Mouse (Mus musculus): Measurements from ENCODE around the gene Dusp16. TPM values are rescaled to one million over a fixed set of nuclear protein-coding genes. Genes with fewer than 3 reads are reported as not detected.

The Dusp16 gene
- total RNA-seq, 1 experiment = 10.3 TPM

DNA sequence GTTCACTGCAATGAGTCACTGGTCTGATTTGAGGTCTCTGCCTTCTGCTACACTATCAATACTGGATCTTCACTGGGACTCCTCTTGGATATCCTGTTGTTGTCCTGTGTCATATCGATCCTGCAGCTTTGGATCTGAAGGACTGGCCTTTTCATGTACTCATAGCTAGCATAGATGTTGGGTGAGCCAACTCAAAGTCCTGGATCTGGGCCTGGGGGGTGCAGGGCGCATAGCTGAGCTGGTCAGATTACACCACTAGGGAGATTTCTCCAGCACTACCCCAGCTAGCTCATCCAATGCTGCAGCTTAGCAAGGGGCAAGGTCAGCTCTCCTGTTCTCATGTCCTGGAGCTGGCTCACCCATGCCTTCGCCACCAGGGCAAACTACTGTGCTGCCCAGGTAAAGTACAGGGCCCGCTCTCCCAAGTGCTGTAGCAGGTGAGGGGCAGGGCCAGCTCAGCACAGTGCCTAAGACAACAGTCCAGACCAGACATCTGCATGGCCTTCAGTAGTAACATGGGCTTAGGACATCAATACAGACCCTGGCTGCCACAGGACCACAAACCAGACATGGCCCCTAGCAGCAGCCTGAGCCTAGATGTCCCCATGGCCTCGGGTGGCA lies 27.9 kb downstream of the Dusp16 start:
- H3K4me1 ChIP-seq (ENCODE audit: control insufficient read depth in 2 of 2, insufficient read depth in 2 of 2, low read length in 2 of 2, poor library complexity in 1 of 2) = peaks cover 3% of the 10 kb centered on the region in 2 experiments; a peak in 1 of 4 replicates
- no peaks in the 10 kb centered on the region for H3K36me3 ChIP-seq (ENCODE audit: control insufficient read depth, insufficient read depth, low read length, poor library complexity, severe bottlenecking)
- in situ Hi-C loops (cut with MboI; ENCODE audit: low sequenced_read_pairs in 2 of 2, unreplicated experiment in 2 of 2) = no loop called here
- no peak for TF ChIP-seq MAFK (IDR thresholded peaks at IDR 0.05; ENCODE audit: insufficient read depth, low read depth, low read length)
- no peak overlapping the region for H3K4me3 ChIP-seq (ENCODE audit: insufficient read depth in 1 of 2, low read depth in 1 of 2, low read length in 2 of 2, poor library complexity in 1 of 2, severe bottlenecking in 1 of 2)
- no peak overlapping the region for H3K9ac ChIP-seq (ENCODE audit: insufficient read depth, low read depth, low read length, poor library complexity, severe bottlenecking)
- H3K27ac ChIP-seq (ENCODE audit: insufficient read depth, low read depth, low read length, poor library complexity, severe bottlenecking) = no peak overlapping the region
- no peak for DNase-seq (ENCODE audit: low read depth, low spot score)
- no peaks in the 10 kb centered on the region for H3K9me3 ChIP-seq (ENCODE audit: control insufficient read depth, insufficient read depth, low read depth, low read length)

DNA sequence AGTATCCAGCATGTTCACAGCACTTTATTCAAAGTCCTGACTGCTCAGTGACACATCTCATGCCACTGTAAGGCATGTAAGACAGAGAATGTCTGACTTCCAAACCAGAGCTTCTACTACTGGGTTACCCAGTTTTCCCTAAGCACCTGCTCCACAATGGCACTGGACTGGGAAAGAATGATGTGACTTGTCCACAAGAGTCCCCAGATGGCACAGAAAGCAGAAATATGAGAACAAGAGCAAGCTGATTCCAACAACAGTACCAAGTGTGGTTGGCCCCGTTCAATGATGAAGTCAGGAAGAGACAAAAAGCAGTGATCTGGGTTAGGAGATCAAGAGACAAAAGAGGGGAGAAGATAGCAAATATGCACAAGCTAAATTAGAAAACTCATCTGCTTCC lies 29.0 kb downstream of the Dusp16 start:
- TF ChIP-seq CHD2 (IDR thresholded peaks at IDR 0.05; ENCODE audit: low read depth, low read length) = no peak
- TF ChIP-seq ZNF384 (IDR thresholded peaks at IDR 0.05; ENCODE audit: low read depth, low read length) = no peak
- no peak for TF ChIP-seq MAFK (IDR thresholded peaks at IDR 0.05; ENCODE audit: insufficient read depth, low read depth, low read length)
- TF ChIP-seq HCFC1 (IDR thresholded peaks at IDR 0.05; ENCODE audit: borderline replicate concordance, insufficient read depth, low read length) = no peak
- TF ChIP-seq ZC3H11A (IDR thresholded peaks at IDR 0.05; ENCODE audit: borderline replicate concordance, low read depth, low read length) = no peak
- no peak overlapping the region for H3K27ac ChIP-seq (ENCODE audit: insufficient read depth, low read depth, low read length, poor library complexity, severe bottlenecking)
- H3K36me3 ChIP-seq (ENCODE audit: control insufficient read depth, insufficient read depth, low read length, poor library complexity, severe bottlenecking) = no peaks in the 10 kb centered on the region
- in situ Hi-C loops (cut with MboI; ENCODE audit: low sequenced_read_pairs in 2 of 2, unreplicated experiment in 2 of 2) = no loop called here
- peaks cover 3% of the 10 kb centered on the region in 2 experiments; a peak in 1 of 4 replicates for H3K4me1 ChIP-seq (ENCODE audit: control insufficient read depth in 2 of 2, insufficient read depth in 2 of 2, low read length in 2 of 2, poor library complexity in 1 of 2)
- H3K4me3 ChIP-seq (ENCODE audit: insufficient read depth in 1 of 2, low read depth in 1 of 2, low read length in 2 of 2, poor library complexity in 1 of 2, severe bottlenecking in 1 of 2) = no peak overlapping the region
- H3K9ac ChIP-seq (ENCODE audit: insufficient read depth, low read depth, low read length, poor library complexity, severe bottlenecking) = no peak overlapping the region
- no peak for DNase-seq (ENCODE audit: low read depth, low spot score)
- no peaks in the 10 kb centered on the region for H3K9me3 ChIP-seq (ENCODE audit: control insufficient read depth, insufficient read depth, low read depth, low read length)

- DNase-seq (ENCODE audit: low read depth, low spot score) = no peak
- no peaks in the 10 kb centered on the region for H3K9me3 ChIP-seq (ENCODE audit: control insufficient read depth, insufficient read depth, low read depth, low read length)
- H3K4me3 ChIP-seq (ENCODE audit: insufficient read depth in 1 of 2, low read depth in 1 of 2, low read length in 2 of 2, poor library complexity in 1 of 2, severe bottlenecking in 1 of 2) = no peak overlapping the region
- H3K36me3 ChIP-seq (ENCODE audit: control insufficient read depth, insufficient read depth, low read length, poor library complexity, severe bottlenecking) = no peaks in the 10 kb centered on the region
- peaks cover 3% of the 10 kb centered on the region in 2 experiments; a peak in 1 of 4 replicates for H3K4me1 ChIP-seq (ENCODE audit: control insufficient read depth in 2 of 2, insufficient read depth in 2 of 2, low read length in 2 of 2, poor library complexity in 1 of 2)
- H3K27ac ChIP-seq (ENCODE audit: insufficient read depth, low read depth, low read length, poor library complexity, severe bottlenecking) = no peak overlapping the region
- in situ Hi-C loops (cut with MboI; ENCODE audit: low sequenced_read_pairs in 2 of 2, unreplicated experiment in 2 of 2) = no loop called here
- no peak for TF ChIP-seq CHD2 (IDR thresholded peaks at IDR 0.05; ENCODE audit: low read depth, low read length)
- TF ChIP-seq HCFC1 (IDR thresholded peaks at IDR 0.05; ENCODE audit: borderline replicate concordance, insufficient read depth, low read length) = no peak
- no peak for TF ChIP-seq ZC3H11A (IDR thresholded peaks at IDR 0.05; ENCODE audit: borderline replicate concordance, low read depth, low read length)
- no peak for TF ChIP-seq ZNF384 (IDR thresholded peaks at IDR 0.05; ENCODE audit: low read depth, low read length)
- TF ChIP-seq MAFK (IDR thresholded peaks at IDR 0.05; ENCODE audit: insufficient read depth, low read depth, low read length) = no peak
- no peak overlapping the region for H3K9ac ChIP-seq (ENCODE audit: insufficient read depth, low read depth, low read length, poor library complexity, severe bottlenecking)
Measured at GRCm38 (mm10) chr6:134761808-134762207, 30.6 kb downstream of the Dusp16 start.

GRCm38 (mm10) chr6:134760926-134761544 lies 31.4 kb downstream of the Dusp16 start:
- H3K4me1 ChIP-seq (ENCODE audit: control insufficient read depth in 2 of 2, insufficient read depth in 2 of 2, low read length in 2 of 2, poor library complexity in 1 of 2) = peaks cover 3 to 4% of the 10 kb centered on the region in 2 experiments; a peak in 1 of 4 replicates
- in situ Hi-C loops (cut with MboI; ENCODE audit: low sequenced_read_pairs in 2 of 2, unreplicated experiment in 2 of 2) = no loop called here
- H3K27ac ChIP-seq (ENCODE audit: insufficient read depth, low read depth, low read length, poor library complexity, severe bottlenecking) = no peak overlapping the region
- no peak overlapping the region for H3K4me3 ChIP-seq (ENCODE audit: insufficient read depth in 1 of 2, low read depth in 1 of 2, low read length in 2 of 2, poor library complexity in 1 of 2, severe bottlenecking in 1 of 2)
- DNase-seq (ENCODE audit: low read depth, low spot score) = no peak
- H3K36me3 ChIP-seq (ENCODE audit: control insufficient read depth, insufficient read depth, low read length, poor library complexity, severe bottlenecking) = no peaks in the 10 kb centered on the region
- no peak overlapping the region for H3K9ac ChIP-seq (ENCODE audit: insufficient read depth, low read depth, low read length, poor library complexity, severe bottlenecking)
- TF ChIP-seq CHD2 (IDR thresholded peaks at IDR 0.05; ENCODE audit: low read depth, low read length) (no peak), MAFK (IDR thresholded peaks at IDR 0.05; ENCODE audit: insufficient read depth, low read depth, low read length) (no peak), ZNF384 (IDR thresholded peaks at IDR 0.05; ENCODE audit: low read depth, low read length) (no peak), ZC3H11A (IDR thresholded peaks at IDR 0.05; ENCODE audit: borderline replicate concordance, low read depth, low read length) (no peak), HCFC1 (IDR thresholded peaks at IDR 0.05; ENCODE audit: borderline replicate concordance, insufficient read depth, low read length) (no peak)
- no peaks in the 10 kb centered on the region for H3K9me3 ChIP-seq (ENCODE audit: control insufficient read depth, insufficient read depth, low read depth, low read length)

Measured in ES-E14 (cell line).